Mouse (Mus musculus): ENCODE measurements at regions not wholly inside any gene's neighbourhood (a gene's known extent, or its start where the extent isn't known, plus 50 kb on each side); places are given as distances from the start of the nearest gene placed in this dataset.
A peak's percentile ranks its signal among the peaks of the same experiment; 100 is the strongest.

DNA sequence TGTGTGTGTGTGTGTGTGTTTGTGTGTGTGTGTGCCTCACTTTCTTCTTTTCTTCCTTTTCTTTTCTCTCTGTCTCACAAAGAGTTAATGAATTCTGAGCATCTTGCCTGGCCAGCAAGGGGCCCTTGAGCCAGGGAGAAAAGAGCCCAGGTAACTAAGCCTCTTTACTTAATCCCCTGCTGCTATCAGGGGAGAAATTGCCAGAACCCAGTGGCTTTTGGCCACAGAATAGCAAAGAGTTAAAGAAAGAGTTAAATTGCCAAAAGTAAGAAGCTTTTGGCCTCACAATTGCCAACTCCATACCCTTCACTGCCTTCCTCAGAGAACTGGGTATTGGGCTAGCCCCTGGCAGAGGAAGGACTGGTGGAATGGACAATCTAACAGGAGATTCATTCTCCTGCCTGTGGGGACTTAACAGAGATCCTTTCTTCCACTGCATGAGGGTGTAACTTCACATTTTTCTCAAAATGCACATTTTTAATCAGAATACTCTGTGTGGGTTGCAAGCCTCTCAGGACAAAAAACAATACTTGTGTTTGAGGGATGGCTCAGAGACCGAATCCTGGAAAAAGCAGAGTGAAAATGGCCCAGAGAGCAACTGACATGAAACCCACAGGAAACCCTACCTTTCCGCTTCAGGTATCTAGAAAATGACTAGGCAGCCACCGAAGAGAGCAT is 431.0 kb upstream of the Gm10131 start:
- no peak for ATAC-seq

DNA sequence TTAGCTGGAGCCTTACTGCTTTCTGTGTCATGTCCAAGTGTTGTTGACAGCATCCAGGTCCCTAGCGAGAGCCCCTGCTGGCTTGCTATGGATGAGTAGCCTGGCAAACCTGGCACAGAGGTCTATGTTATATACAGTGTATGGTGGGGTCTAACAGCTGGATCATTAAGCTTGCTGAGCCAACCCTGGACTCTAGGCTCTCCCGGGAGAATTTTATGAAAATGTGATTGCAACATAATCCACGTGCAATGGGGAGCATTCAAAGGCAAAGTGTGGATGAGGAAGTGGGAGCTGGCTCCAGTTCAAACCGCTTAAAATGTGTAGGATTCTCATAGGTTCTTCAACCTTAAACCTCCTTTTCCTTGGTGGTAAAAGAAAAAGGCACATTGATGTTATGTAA is 427.7 kb upstream of the Gm10131 start:
- ATAC-seq: no peak

- ATAC-seq: no peak
Measured at GRCm38 (mm10) chr8:34535434-34535833, 423.9 kb upstream of the Gm10131 start.

DNA sequence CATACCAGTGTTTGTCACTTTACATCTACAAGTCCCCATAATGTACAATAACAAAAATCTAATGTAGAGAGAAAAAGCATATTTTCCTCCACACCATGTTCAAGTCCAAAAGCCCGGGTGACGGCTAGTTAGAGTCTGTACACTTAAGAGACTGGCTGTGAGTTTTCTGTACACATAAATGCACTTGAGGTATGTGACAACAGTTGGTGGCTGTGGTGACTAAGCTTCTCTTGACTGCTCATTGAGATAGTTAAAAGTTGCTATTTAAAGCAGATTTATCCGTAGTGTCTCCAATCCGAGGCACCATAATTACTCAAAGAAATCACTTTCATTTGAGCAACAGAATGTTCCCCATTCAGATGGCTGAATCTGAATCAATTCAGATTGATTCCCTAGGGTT is 421.9 kb upstream of the Gm10131 start:
- no peak for ATAC-seq

DNA sequence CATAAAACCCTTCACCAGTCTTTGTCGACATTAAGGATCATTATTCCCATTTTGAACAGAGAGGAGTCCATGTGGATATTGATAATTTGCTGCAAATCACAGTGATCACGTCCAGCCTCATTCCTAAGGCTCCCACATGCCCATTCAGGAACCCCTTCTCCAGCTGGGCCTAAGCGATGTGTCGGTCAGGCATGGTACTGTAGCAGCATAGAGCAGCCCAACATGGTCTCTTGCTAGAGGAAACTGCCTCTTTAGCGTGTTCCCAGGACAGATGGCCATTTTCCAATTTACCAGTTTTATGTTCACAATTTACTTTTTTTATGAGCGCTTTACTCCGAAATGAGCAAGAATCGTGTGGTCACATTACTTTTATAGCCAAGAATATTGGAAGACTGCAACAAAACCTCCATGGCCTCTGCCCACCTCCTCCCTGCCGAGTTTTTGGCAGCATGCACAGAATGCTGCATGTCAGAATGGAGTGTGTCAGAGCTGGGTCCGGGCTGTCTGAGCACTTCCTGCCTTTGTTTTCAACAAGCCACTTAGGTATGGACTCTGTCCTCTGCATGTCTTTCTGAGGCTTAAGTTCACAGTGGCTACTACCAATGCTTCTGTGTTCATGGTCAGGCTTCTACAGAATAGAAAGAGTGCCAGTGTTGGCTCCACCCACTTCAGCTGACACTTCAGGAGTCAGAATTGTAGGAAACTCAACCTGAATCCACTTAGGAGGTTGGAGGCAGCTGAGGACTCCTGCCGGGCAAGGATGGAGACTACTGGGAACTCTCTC is 419.6 kb upstream of the Gm10131 start:
- no peak for ATAC-seq

DNA sequence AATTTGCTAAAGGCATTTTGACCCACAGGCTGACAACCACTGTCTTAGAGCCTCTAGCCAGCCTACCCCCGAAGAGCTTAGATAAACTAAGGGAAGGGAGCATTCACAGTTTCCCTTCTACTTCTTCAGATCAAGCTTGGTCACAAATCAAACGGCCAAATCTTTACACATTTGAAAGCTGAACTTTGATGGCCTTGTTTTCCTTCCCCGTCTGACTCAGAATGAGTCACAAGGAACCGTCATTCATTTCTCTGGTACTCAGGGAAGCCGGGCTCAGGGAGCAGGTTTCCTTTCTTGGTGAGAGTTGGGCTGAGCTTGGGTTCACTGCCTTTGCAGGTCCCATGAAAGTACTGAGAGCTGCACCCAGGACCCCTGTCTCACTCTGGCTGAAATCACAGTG is 418.5 kb upstream of the Gm10131 start:
- ATAC-seq: no peak

DNA sequence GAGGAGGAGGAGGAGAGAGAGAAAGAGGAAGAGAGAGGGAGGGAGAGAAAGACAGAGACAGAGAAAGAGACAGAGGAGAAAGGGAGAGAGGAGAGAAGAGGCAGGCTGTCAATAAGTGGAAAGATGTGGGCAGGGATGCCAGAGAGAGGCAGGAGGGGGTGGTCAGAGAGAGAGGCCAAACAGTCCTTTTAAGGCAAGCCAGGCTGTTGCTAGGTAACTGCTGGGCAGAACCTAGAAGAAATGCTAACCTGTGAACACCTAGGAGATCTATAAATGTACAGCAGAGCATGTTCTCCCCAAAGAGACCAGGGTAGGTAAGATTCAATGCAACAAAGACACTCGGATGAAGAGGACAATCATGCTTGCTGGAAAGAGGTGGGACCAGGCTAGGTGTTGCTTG is 417.9 kb upstream of the Gm10131 start:
- ATAC-seq: no peak

DNA sequence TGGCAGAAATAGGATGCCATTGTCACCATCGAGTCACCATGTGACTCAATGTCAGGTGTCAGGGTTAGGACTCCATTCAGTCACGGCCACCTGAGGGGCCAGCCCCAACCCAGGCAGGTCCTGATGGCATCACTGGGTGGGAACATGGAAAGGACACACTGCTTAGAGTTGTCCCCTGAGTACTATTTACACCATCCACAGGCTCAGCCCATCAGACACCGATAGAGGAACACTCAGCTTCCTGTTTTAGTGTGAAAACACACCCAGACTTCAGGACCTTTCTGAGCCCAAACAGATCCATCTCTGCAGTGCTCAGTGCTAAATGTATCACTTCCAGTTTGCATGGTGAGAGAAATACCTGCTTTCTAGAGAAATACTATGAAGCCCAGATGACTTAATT is 416.7 kb upstream of the Gm10131 start:
- no peak for ATAC-seq

DNA sequence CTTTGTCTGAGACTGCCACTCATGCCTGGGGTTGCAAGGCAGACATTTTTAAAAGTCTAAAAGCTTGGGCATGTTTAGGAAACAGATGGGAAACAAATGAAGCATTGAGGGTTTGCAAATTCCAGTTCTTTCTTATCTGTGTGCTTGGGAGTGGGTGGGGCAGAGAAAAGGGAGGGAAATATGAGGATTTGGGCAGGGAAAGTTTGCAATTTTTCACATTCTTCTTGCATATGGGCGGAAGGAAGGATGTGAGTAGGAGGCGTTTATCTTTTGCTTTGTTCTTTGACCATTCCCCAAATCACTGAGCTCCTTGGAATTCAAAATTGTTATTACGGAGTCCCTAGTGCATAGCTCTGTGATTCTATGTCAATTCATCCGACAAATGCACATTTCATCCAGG is 413.7 kb upstream of the Gm10131 start:
- no peak for ATAC-seq

- no peak for ATAC-seq
Measured at GRCm38 (mm10) chr8:34523849-34524248, 412.3 kb upstream of the Gm10131 start.

- ATAC-seq: no peak
Measured at GRCm38 (mm10) chr8:34521316-34521715, 409.8 kb upstream of the Gm10131 start.

GRCm38 (mm10) chr8:34520664-34521063 is 409.1 kb upstream of the Gm10131 start:
- no peak for ATAC-seq

DNA sequence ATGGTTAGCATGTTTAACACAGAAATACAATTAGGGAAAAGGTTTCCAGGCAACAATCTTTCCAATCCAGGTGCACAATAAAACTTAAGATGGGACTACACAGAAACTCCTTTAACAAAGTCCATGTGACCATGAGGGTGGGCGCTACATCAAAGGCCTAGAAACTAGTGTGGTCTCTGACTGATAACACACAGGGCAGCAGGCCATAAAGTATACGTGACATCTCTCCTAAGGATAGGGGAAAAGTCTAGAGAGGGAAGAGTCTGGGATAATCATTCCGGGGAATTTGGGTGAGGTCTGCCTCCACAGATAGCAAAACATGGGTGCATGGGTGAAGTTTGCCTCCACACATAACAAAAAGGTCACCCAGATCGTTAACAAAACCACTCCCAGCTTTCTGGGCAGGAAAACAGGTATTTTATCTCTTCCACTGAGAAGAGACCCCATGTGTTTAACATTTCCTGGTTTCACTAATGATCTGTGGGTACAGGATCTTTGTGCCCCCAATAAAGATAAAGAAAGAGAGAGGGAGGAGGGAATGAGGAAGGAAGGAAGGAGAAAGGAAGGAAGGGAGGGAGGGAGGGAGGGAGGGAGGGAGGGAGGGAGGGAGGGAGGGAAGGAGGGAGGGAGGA is 402.0 kb upstream of the Gm10131 start:
- ATAC-seq: no peak

DNA sequence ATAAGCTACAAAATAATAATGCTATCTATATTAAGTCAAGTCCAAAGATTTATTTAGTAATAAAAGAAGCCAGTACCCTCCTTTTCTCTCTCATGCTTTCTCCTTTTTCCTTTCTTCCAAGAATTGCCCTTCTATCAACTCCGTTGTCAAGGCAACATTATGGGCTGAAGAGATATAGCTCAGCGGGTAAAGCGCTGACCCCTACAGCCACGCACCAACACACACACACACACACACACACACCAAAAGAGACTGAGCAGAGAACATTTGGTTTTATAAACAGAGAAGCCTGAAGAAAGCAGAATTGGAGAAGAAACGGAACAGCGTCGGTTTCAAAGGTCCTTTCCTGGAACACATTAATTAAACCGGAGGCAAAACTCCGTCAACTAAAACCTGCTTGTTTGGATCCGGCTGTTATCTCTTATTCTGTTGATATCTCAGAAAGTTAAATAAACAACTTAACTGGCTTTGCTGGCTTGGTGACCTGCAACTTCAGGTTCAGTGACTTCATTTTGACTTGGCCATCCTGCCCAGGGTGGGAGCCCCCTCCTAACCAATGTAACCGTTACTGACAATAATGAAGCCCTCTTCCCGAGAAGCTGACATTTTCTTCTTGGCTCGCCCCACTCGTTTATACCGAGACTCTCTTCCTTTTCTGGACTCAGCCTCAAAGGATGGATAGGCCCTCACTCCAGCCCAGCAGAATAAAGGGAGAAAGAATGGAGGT is 394.5 kb upstream of the Gm10131 start:
- ATAC-seq: no peak

DNA sequence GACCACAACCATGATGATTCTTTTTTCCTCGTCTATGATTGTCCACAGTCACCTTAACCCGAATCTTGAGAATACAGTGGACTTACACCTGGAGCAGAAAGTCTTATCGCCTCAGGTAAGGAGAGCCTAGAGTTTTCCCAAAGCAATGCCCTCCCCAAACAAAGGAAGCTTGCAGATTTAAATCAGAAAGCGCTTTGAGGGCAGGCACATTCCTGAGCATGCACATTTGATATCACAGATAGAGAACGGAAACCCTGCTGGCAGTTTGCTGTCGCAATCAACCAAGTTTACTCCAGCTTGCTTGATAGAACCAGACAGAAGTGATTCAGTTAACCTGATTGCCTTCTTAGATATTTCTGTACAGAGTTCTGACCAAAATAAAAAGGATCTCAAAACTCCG is 393.6 kb upstream of the Gm10131 start:
- no peak for ATAC-seq

- no peak for ATAC-seq
Measured at GRCm38 (mm10) chr8:34502606-34503162, 391.1 kb upstream of the Gm10131 start.

- ATAC-seq: no peak
Measured at GRCm38 (mm10) chr8:34499196-34499595, 387.7 kb upstream of the Gm10131 start.

- ATAC-seq: no peak
Measured at GRCm38 (mm10) chr8:34496751-34497150, 385.2 kb upstream of the Gm10131 start.

DNA sequence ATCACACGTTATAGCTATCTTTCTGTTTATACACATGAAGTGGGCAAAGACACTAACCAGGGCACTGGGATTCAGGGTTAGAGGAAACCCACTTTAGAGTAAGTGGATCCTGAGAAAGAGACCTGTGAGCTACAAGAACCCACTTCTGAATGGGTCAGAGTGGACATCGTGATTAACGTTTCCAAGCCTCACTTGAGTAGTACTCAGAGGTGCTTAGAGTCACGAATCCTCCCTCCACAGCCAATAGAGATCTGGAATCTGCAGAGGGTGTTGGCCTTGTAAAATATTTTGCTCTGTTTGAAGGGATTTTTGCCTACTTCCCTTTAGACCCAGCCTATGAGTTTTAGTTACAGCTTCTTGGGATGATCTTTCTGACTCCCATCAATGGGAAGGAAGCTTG is 384.4 kb upstream of the Gm10131 start:
- ATAC-seq: no peak

DNA sequence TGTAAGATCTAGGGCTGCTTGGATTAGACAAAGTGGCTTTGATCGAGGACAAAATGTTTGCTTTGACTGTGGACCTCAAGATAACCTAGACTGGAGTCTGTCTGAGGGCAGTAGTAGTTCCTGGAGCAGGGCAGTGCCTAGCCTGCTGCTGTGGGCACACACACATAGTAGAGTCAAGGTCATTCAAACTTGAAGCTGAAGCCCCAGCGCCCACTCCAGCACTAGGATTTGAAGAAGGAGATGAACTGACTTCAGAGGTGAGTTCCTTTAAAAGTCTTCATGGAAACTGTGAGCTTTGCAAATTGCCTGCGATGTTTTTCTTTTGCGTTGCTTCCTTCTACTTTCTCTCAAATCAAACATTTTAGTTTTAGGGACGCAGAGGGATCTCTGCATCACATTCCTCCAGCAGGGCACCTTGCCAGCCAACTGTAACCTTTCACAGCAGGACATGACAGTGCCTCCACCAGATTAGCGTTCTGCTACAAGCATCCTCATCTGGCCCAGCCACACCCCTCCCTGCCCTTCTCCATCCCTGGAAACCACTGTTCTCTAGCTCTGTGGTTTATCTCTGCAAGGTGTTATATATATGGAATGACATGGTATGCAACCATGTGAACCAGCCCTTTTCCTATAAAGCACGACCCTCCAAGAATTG is 377.3 kb upstream of the Gm10131 start:
- no peak for ATAC-seq

GRCm38 (mm10) chr8:34486433-34487096 is 375.0 kb upstream of the Gm10131 start:
- ATAC-seq: peak; percentile 33

- ATAC-seq: no peak
Measured at GRCm38 (mm10) chr8:34485905-34486304, 374.4 kb upstream of the Gm10131 start.

Data from inflammation-experienced regulatory T-cells, adult 6 months (primary cell).